In genomic region chr7:16048675-16049575, GRCm38 (mm10) we compare ENCODE assay signal across 8 mouse cellular contexts. TPM values are rescaled to one million over a fixed set of nuclear protein-coding genes. Genes with fewer than 3 reads are reported as not detected.
A peak's percentile ranks its signal among the peaks of the same experiment; 100 is the strongest.
DNase-seq lines count a peak whose midpoint lies in the region; ATAC-seq lines count a peak whose summit lies in the region.

No protein-coding gene starts in this region.

- H3K27me3 ChIP-seq in forebrain, embryonic 12.5 days = no peaks in the 10 kb centered on the region
- H3K27me3 ChIP-seq in limb, embryonic 11.5 days (ENCODE audit: control insufficient read depth, insufficient read depth, low read length) = no peaks in the 10 kb centered on the region
- H3K27me3 ChIP-seq in neural tube, embryonic 14.5 days (ENCODE audit: control insufficient read depth, insufficient read depth, low read length) = no peaks in the 10 kb centered on the region

- no peaks in the 10 kb centered on the region for H3K9me3 ChIP-seq in forebrain, embryonic 12.5 days
- no peaks in the 10 kb centered on the region for H3K9me3 ChIP-seq in limb, embryonic 11.5 days (ENCODE audit: control insufficient read depth, low read length)
- no peaks in the 10 kb centered on the region for H3K9me3 ChIP-seq in neural tube, embryonic 14.5 days (ENCODE audit: control insufficient read depth, low read length)

- peak overlapping the region; percentile 75 for H3K27ac ChIP-seq in forebrain, embryonic 12.5 days
- H3K27ac ChIP-seq in limb, embryonic 11.5 days (replicated peaks; ENCODE audit: low read depth, low read length) = peak overlapping the region; percentile 64; the same call in 1 of the 2 replicates
- peak overlapping the region; percentile 81 for H3K27ac ChIP-seq in neural tube, embryonic 14.5 days (ENCODE audit: low read depth, low read length)

- peaks cover 46% of the 10 kb centered on the region for H3K4me1 ChIP-seq in forebrain, embryonic 12.5 days
- peaks cover 24% of the 10 kb centered on the region for H3K4me1 ChIP-seq in limb, embryonic 11.5 days (ENCODE audit: control insufficient read depth, insufficient read depth, low read length)
- H3K4me1 ChIP-seq in neural tube, embryonic 14.5 days (ENCODE audit: control insufficient read depth, insufficient read depth, low read length) = peaks cover 36% of the 10 kb centered on the region

- H3K4me3 ChIP-seq in forebrain, embryonic 12.5 days (replicated peaks) = peak overlapping the region; percentile 90
- H3K4me3 ChIP-seq in limb, embryonic 11.5 days (ENCODE audit: low read depth, low read length) = peak overlapping the region; percentile 85
- H3K4me3 ChIP-seq in neural tube, embryonic 14.5 days (ENCODE audit: low read depth, low read length) = peak overlapping the region; percentile 82

- H3K9ac ChIP-seq in forebrain, embryonic 12.5 days = peak overlapping the region; percentile 87
- peak overlapping the region; percentile 84 for H3K9ac ChIP-seq in limb, embryonic 11.5 days (ENCODE audit: low read length)
- H3K9ac ChIP-seq in neural tube, embryonic 14.5 days (replicated peaks; ENCODE audit: low read depth, low read length) = peak overlapping the region; percentile 100

- H3K4me2 ChIP-seq in forebrain, embryonic 12.5 days = peak overlapping the region; percentile 69
- H3K4me2 ChIP-seq in limb, embryonic 11.5 days (ENCODE audit: low read depth, severe bottlenecking) = peak overlapping the region; percentile 85
- peak overlapping the region; percentile 76 for H3K4me2 ChIP-seq in neural tube, embryonic 14.5 days (ENCODE audit: low read depth, low read length)

- peak; percentile 8; the same call in 1 of the 2 replicates for ATAC-seq in cerebellum, adult (ENCODE audit: insufficient number of reproducible peaks, low FRiP score, low TSS enrichment)
- no peak for ATAC-seq in forebrain, embryonic 12.5 days (ENCODE audit: low FRiP score)
- no peak for ATAC-seq in limb, embryonic 11.5 days (ENCODE audit: insufficient number of reproducible peaks, low FRiP score, low TSS enrichment, low read depth)
- peak; percentile 0; the same call in 1 of the 2 replicates for ATAC-seq in neural tube, embryonic 14.5 days (ENCODE audit: low read depth)

- no peak for DNase-seq in cerebellum, adult 9-11 months
- peak; percentile 40 for DNase-seq in right cerebral cortex, postnatal 4 days
- DNase-seq in right cerebral cortex, adult 18-20 months = no peak
- DNase-seq in limb, embryonic 11.5 days (ENCODE audit: low spot score) = no peak
- DNase-seq in gastrocnemius, postnatal 4 days (ENCODE audit: low spot score in 2 of 2) = no peak

- WGBS in forebrain, embryonic 12.5 days = 9% methylated on average over 36 of the region's 36 CpGs
- 10% methylated on average over 36 of the region's 36 CpGs for WGBS in limb, embryonic 11.5 days
- 8% methylated on average over 36 of the region's 36 CpGs for WGBS in neural tube, embryonic 14.5 days

- H3K36me3 ChIP-seq in forebrain, embryonic 12.5 days (replicated peaks) = no peaks in the 10 kb centered on the region; the same call in 1 of the 2 replicates
- H3K36me3 ChIP-seq in limb, embryonic 11.5 days (ENCODE audit: control insufficient read depth, insufficient read depth, low read length) = no peaks in the 10 kb centered on the region
- no peaks in the 10 kb centered on the region for H3K36me3 ChIP-seq in neural tube, embryonic 14.5 days (ENCODE audit: control insufficient read depth, insufficient read depth, low read length)

RNA-seq across cellular contexts. Expression of gene Bicra, which starts 1.2 kb away (rescaled TPM):
- 9.1 and 9.5 TPM in 2 replicates for polyA plus RNA-seq in forebrain, embryonic 12.5 days (2016; fragmentation: Nextera tagmentation; extraction: Ambion mirVana)
- 9.3 and 10.1 TPM in 2 replicates for polyA plus RNA-seq in limb, embryonic 11.5 days (2014; fragmentation: Nextera tagmentation; extraction: Ambion mirVana)
- polyA plus RNA-seq in neural tube, embryonic 14.5 days (2014; fragmentation: Nextera tagmentation; extraction: Ambion mirVana) = 8.6 and 9.6 TPM in 2 replicates
- 10 to 100 TPM; 12.1 to 12.6 TPM for total RNA-seq in gastrocnemius, postnatal 4 days (2021)

RNA-seq across cellular contexts. Expression of gene Zfp541, which starts 12.7 kb away (rescaled TPM):
- polyA plus RNA-seq in forebrain, embryonic 12.5 days (2016; fragmentation: Nextera tagmentation; extraction: Ambion mirVana) = not detected in 2 replicates
- not detected in 2 replicates for polyA plus RNA-seq in limb, embryonic 11.5 days (2014; fragmentation: Nextera tagmentation; extraction: Ambion mirVana)
- 0.07 and 0.10 TPM in 2 replicates for polyA plus RNA-seq in neural tube, embryonic 14.5 days (2014; fragmentation: Nextera tagmentation; extraction: Ambion mirVana)
- under 1 TPM in 1 of 2 experiments, not detected in 1; 0.05 TPM for total RNA-seq in gastrocnemius, postnatal 4 days (2021)

RNA-seq across cellular contexts. Expression of gene Napa, which starts 49.3 kb away (rescaled TPM):
- polyA plus RNA-seq in forebrain, embryonic 12.5 days (2016; fragmentation: Nextera tagmentation; extraction: Ambion mirVana) = 150 and 156 TPM in 2 replicates
- 182 and 203 TPM in 2 replicates for polyA plus RNA-seq in limb, embryonic 11.5 days (2014; fragmentation: Nextera tagmentation; extraction: Ambion mirVana)
- polyA plus RNA-seq in neural tube, embryonic 14.5 days (2014; fragmentation: Nextera tagmentation; extraction: Ambion mirVana) = 252 and 259 TPM in 2 replicates
- 100 to 1,000 TPM; 141 to 153 TPM for total RNA-seq in gastrocnemius, postnatal 4 days (2021)

Comparison
In these comparisons a context has a peak if more than half of its experiments do, and no peak if none do; other contexts are left out.
1. ATAC-seq: peak in cerebellum, adult (single experiment) and neural tube, embryonic 14.5 days (single experiment); none in forebrain, embryonic 12.5 days (single experiment) and limb, embryonic 11.5 days (single experiment).
2. Peak in every context shown above with its lines, with median percentiles within 50 percentile points of each other: H3K27ac ChIP-seq, H3K4me2 ChIP-seq, H3K4me3 ChIP-seq and H3K9ac ChIP-seq.